Mouse (Mus musculus) liver, postnatal 0 days (tissue): Measurements from ENCODE around the gene Pfkfb1.

Experiments used
- CTCF ChIP-seq: sonication (generic); IDR thresholded peaks from 2 replicates; pipeline ENCODE4 v1.5.1; 2016; ENCODE audit warnings: antibody characterized with exemption, low read depth
- EP300 ChIP-seq: IDR thresholded peaks from 2 replicates; pipeline ENCODE4 v1.6.1; 2016; ENCODE audit warnings: antibody characterized with exemption, low read depth, mild to moderate bottlenecking

DNA sequence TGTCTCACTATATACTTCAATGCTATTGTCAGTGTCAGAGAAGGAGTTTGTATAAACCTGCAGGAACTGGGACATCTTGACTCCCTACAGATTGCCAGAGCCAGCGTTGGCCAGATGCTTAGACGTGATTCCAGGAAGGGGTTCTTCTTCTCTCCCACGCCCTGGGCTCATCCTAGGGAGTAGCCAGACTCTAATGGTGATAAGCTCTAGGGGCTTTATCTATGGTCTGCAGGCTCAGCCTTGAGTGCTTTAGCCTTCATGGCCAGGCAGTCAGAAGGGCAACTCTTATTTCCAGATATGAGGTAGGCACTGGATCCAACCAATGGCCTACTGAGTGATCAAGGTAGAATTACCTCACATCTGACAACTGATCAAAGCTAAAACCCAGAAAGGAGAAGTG is 38.4 kb upstream of the Pfkfb1 start:
- no peak for TF ChIP-seq CTCF
- TF ChIP-seq EP300, result peak; percentile 99
